Mouse (Mus musculus) bone marrow, adult 2 months (tissue): ENCODE results near the gene Taar1. TPM values are rescaled to one million over a fixed set of nuclear protein-coding genes. Genes with fewer than 3 reads are reported as not detected.

Source experiments
- H3K27ac ChIP-seq: fragments of 200-500 bp; 2 replicates; pipeline ENCODE4 v1.5.1; 2012; ENCODE audit warnings: low read depth, mild to moderate bottlenecking, control low read depth, inconsistent platforms, low read length; ENCODE audit not compliant: control insufficient read depth, poor library complexity, insufficient read depth
- H3K4me1 ChIP-seq: fragments of 200-500 bp; 2 replicates; pipeline ENCODE4 v1.6.1; 2011; ENCODE audit warnings: low read length; ENCODE audit not compliant: control insufficient read depth, insufficient read depth
- H3K4me3 ChIP-seq: fragments of 200-500 bp; replicated peaks from 2 replicates; pipeline ENCODE3; 2011; ENCODE audit warnings: mild to moderate bottlenecking, low read depth, low read length, control low read depth; ENCODE audit not compliant: control insufficient read depth
- CTCF ChIP-seq: fragments of 200-500 bp; IDR thresholded peaks from 2 replicates; pipeline ENCODE4 v1.5.1; 2011; ENCODE audit warnings: low read length, control low read depth; ENCODE audit not compliant: control insufficient read depth, insufficient read depth
- POLR2A ChIP-seq: fragments of 200-500 bp; IDR thresholded peaks from 2 replicates; pipeline ENCODE4 v1.6.1; 2011; ENCODE audit warnings: low read depth, mild to moderate bottlenecking, control low read depth, low read length, borderline replicate concordance; ENCODE audit not compliant: control insufficient read depth
- WGBS: fragments of 180-500 bp; shearing (Covaris S2); methylation state at CpG from one replicate; pipeline ENCODE4 v1.1.7; 2018; 5-methylcytosine and 5-hydroxymethylcytosine counted together
- polyA plus RNA-seq: library from polyadenylated mRNA; stranded (reverse); fragments of >200 nt; gene quantifications from 2 replicates; pipeline ENCODE4 v1.2.4, GENCODE M21; 2011; ENCODE audit warnings: low replicate concordance; ENCODE audit not compliant: missing spikeins, insufficient read depth, insufficient read length

Gene Taar1
- polyA plus RNA-seq, 1 experiment = not detected

- no peak within 1 kb of the TSS for H3K4me3 ChIP-seq
- H3K4me1 ChIP-seq = no peaks in the 10 kb centered on the region
- no peak for TF ChIP-seq POLR2A
- TF ChIP-seq CTCF = no peak
- H3K27ac ChIP-seq = no peak within 1 kb of the TSS
- 61% methylated on average over 13 of the region's 13 CpGs for WGBS
Measured at GRCm38 (mm10) chr10:23960444-23960915, 40.3 kb downstream of the Taar1 start, which contains the start of gene Taar4. Taar4 (plus strand) TSS chr10:23960494.

- Histone ChIP-seq H3K27ac (no peak overlapping the region), H3K4me1 (no peaks in the 10 kb centered on the region), H3K4me3 (no peak overlapping the region)
- WGBS = 68% methylated on average over 3 of the region's 3 CpGs
- TF ChIP-seq CTCF (no peak), POLR2A (no peak)
Measured at GRCm38 (mm10) chr10:23963444-23963843, 43.3 kb downstream of the Taar1 start.

DNA sequence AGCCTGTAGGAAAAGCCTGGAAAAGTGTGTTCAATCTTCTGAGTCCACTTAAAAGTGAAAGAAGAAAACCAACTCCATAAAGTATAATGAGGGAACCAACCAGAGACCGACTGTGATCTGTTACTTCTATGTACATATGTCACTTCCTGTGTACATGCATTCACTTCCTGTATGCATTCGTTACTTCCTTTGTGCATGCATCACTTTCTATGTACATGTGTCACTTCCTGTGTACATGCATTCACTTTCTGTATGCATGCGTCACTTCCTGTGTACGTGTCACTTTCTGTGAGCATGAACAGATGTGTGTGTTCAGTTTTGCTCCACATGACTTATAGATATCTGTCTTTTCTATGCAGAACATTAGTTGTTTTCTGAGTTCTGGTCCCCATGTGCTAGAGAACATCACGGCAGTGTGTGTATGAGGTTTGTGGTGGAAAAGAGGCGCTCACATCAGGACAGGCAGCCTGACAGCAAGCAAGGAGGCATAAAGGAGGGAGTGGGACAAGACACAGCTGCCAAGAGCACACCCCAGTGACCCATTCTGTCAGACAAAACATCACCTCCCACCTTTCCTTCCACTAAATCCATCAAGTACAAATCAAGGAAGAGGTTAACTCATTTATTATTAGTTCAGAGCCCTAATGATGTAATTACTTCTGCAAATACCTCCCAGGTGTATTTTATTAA, 44.9 kb downstream of the Taar1 start:
- H3K4me1 ChIP-seq = no peaks in the 10 kb centered on the region
- WGBS = 81% methylated on average over 6 of the region's 6 CpGs
- no peak overlapping the region for H3K27ac ChIP-seq
- no peak overlapping the region for H3K4me3 ChIP-seq
- TF ChIP-seq CTCF (no peak), POLR2A (no peak)

- no peak within 1 kb of the TSS for H3K27ac ChIP-seq
- 79% methylated on average over 11 of the region's 11 CpGs for WGBS
Measured at GRCm38 (mm10) chr10:23970656-23971165, 50.6 kb downstream of the Taar1 start, which contains the start of gene Taar5. Taar5 (plus strand) TSS chr10:23970706.

More at GRCm38 (mm10) chr10:23970656-23971165, 50.6 kb downstream of the Taar1 start, which contains the start of gene Taar5:
- Histone ChIP-seq H3K4me3 (no peak within 1 kb of the TSS), H3K4me1 (no peaks in the 10 kb centered on the region)
- TF ChIP-seq POLR2A = no peak

Other genes starting within 250 kb of the Taar1 start
- gene Rps12, start 133.1 kb upstream of the Taar1 start, polyA plus RNA-seq = 508 and 643 TPM in 2 replicates
- 12.6 TPM in 1 of 2 replicates, not detected in the other for gene Slc18b1, start 123.4 kb upstream of the Taar1 start, polyA plus RNA-seq
- gene Vnn3, start 68.9 kb upstream of the Taar1 start, polyA plus RNA-seq = 1.3 and 4.7 TPM in 2 replicates
- not detected in 2 replicates for gene Vnn1, start 25.7 kb upstream of the Taar1 start, polyA plus RNA-seq
- not detected in 2 replicates for gene Taar2, start 18.2 kb downstream of the Taar1 start, polyA plus RNA-seq
- gene Taar3, start 29.2 kb downstream of the Taar1 start, polyA plus RNA-seq = not detected in 2 replicates
- gene Taar4, start 40.1 kb downstream of the Taar1 start, polyA plus RNA-seq = not detected in 2 replicates
- not detected in 2 replicates for gene Taar5, start 50.4 kb downstream of the Taar1 start, polyA plus RNA-seq
- not detected in 2 replicates for gene Taar6, start 65.3 kb downstream of the Taar1 start, polyA plus RNA-seq
- not detected in 2 replicates for gene Taar7a, start 73.1 kb downstream of the Taar1 start, polyA plus RNA-seq
- gene Taar7b, start 79.6 kb downstream of the Taar1 start, polyA plus RNA-seq = not detected in 2 replicates
- gene Taar7d, start 106.9 kb downstream of the Taar1 start, polyA plus RNA-seq = not detected in 2 replicates
- gene Taar7e, start 117.3 kb downstream of the Taar1 start, polyA plus RNA-seq = not detected in 2 replicates
- gene Taar7f, start 129.2 kb downstream of the Taar1 start, polyA plus RNA-seq = not detected in 2 replicates
- not detected in 2 replicates for gene Taar8a, start 156.1 kb downstream of the Taar1 start, polyA plus RNA-seq
- not detected in 2 replicates for gene Taar8b, start 171.9 kb downstream of the Taar1 start, polyA plus RNA-seq
- gene Taar8c, start 181.6 kb downstream of the Taar1 start, polyA plus RNA-seq = not detected in 2 replicates
- gene Taar9, start 189.2 kb downstream of the Taar1 start, polyA plus RNA-seq = not detected in 2 replicates
- gene Stx7, start 228.9 kb downstream of the Taar1 start, polyA plus RNA-seq = 15.6 and 33.0 TPM in 2 replicates